ENCODE assay signal across 8 mouse cellular contexts in the genomic region with DNA sequence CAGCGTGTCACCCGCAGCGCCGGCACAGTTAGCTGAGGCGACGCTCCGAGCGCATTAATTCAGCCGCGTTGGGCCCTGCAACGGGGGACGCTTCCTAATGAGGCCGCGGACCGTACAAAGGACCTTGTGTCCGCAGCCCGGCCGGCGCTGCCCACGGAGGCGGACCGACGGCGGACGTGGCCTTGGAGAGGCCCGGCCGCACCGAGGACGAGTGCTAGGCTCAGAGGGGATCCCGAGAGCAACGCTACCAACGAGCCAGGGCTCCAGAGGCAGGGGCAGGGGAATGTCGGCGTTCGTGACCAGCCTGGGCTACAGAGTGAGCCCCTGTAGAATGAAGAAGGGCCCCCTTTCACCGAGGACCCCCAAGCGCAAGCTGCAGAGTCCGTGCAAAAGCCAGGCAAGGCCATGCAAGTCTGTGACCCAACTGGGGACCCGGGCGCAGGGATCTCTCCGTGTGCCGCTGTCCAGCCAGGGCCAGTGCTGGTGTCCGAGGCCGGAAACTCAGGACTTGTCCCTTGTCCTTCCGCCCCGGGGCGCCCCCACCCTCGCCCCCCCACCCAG. TPM values are rescaled to one million over a fixed set of nuclear protein-coding genes. Genes with fewer than 3 reads are reported as not detected.
DNase-seq lines count a peak whose midpoint lies in the region; ATAC-seq and TF ChIP-seq lines count a peak whose summit lies in the region.

No protein-coding gene starts in this region.

- peak overlapping the region; percentile 37 for H3K4me3 ChIP-seq in forebrain, embryonic 11.5 days (ENCODE audit: low read depth, low read length)
- peak overlapping the region; percentile 39 for H3K4me3 ChIP-seq in intestine, embryonic 15.5 days (replicated peaks)
- H3K4me3 ChIP-seq in liver, postnatal 0 days (ENCODE audit: low read depth, low read length) = peak overlapping the region; percentile 27

- in situ Hi-C loops in Patski (cut with MboI; ENCODE audit: low pct_unique_long_range_greater_than_20kb) = no loop called here

- peak; percentile 77; the same call in 1 of the 2 replicates for ATAC-seq in frontal cortex, adult (ENCODE audit: low TSS enrichment)
- peak; percentile 14 for ATAC-seq in Patski
- ATAC-seq in forebrain, embryonic 11.5 days (replicated peaks; ENCODE audit: low FRiP score) = peak; percentile 60
- ATAC-seq in intestine, embryonic 15.5 days = peak; percentile 54
- no peak for ATAC-seq in liver, postnatal 0 days

- H3K9ac ChIP-seq in forebrain, embryonic 11.5 days (ENCODE audit: low read length) = peak overlapping the region; percentile 78
- H3K9ac ChIP-seq in intestine, embryonic 15.5 days = peak overlapping the region; percentile 52
- H3K9ac ChIP-seq in liver, postnatal 0 days (replicated peaks) = no peak overlapping the region

- H3K36me3 ChIP-seq in forebrain, embryonic 11.5 days (ENCODE audit: control insufficient read depth, insufficient read depth, low read length) = no peaks in the 10 kb centered on the region; the same call in 1 of the 2 replicates
- 0 out of 2 replicates have a peak, but pooled peaks cover 4% of the 10 kb centered on the region for H3K36me3 ChIP-seq in intestine, embryonic 15.5 days
- no peaks in the 10 kb centered on the region for H3K36me3 ChIP-seq in liver, postnatal 0 days (replicated peaks; ENCODE audit: insufficient read depth, low read length)

- peaks cover 18% of the 10 kb centered on the region; the same call in 1 of the 2 replicates for H3K4me1 ChIP-seq in forebrain, embryonic 11.5 days (replicated peaks; ENCODE audit: control insufficient read depth, insufficient read depth, low read length)
- peaks cover 13% of the 10 kb centered on the region for H3K4me1 ChIP-seq in intestine, embryonic 15.5 days (replicated peaks)
- H3K4me1 ChIP-seq in liver, postnatal 0 days (ENCODE audit: insufficient read depth) = peaks cover 7% of the 10 kb centered on the region; the same call in 1 of the 2 replicates

- POLR2A ChIA-PET in Patski (lab: Charles Lee) = interaction anchor here (1.2 kb wide), 1 partner anchor 15 kb away, joined by 4 read pairs; no protein-coding TSS in a partner anchor

- H3K27ac ChIP-seq in forebrain, embryonic 11.5 days (ENCODE audit: low read depth, low read length) = peak overlapping the region; percentile 80
- no peak overlapping the region for H3K27ac ChIP-seq in intestine, embryonic 15.5 days
- H3K27ac ChIP-seq in liver, postnatal 0 days (ENCODE audit: low read depth) = no peak overlapping the region

- TF ChIP-seq CTCF in Patski (IDR thresholded peaks at IDR 0.05) = no peak
- TF ChIP-seq CTCF in liver, postnatal 0 days (IDR thresholded peaks at IDR 0.05; ENCODE audit: low read depth) = no peak

- H3K27me3 ChIP-seq in Patski = peaks cover 12% of the 10 kb centered on the region
- H3K27me3 ChIP-seq in forebrain, embryonic 11.5 days (ENCODE audit: control insufficient read depth, insufficient read depth, low read length) = peaks cover 2% of the 10 kb centered on the region; the same call in 1 of the 2 replicates
- peaks cover 30% of the 10 kb centered on the region for H3K27me3 ChIP-seq in intestine, embryonic 15.5 days (replicated peaks)
- H3K27me3 ChIP-seq in liver, postnatal 0 days (ENCODE audit: insufficient read depth, low read length) = peaks cover 66% of the 10 kb centered on the region

- CTCF ChIA-PET in Patski (lab: Charles Lee) = no interaction called here

- no peak for TF ChIP-seq EP300 in liver, postnatal 0 days (IDR thresholded peaks at IDR 0.05; ENCODE audit: low read depth)

- no peaks in the 10 kb centered on the region for H3K9me3 ChIP-seq in forebrain, embryonic 11.5 days (ENCODE audit: control insufficient read depth, low read length)
- H3K9me3 ChIP-seq in intestine, embryonic 15.5 days = no peaks in the 10 kb centered on the region
- H3K9me3 ChIP-seq in liver, postnatal 0 days (ENCODE audit: low read length) = no peaks in the 10 kb centered on the region

- under 1% methylated on average over 47 of the region's 48 CpGs for WGBS in forebrain, embryonic 11.5 days
- whole genome bisulfite sequencing in intestine, embryonic 15.5 days = under 1% methylated on average over 48 of the region's 48 CpGs
- WGBS in liver, postnatal 0 days (ENCODE audit: insufficient replicate concordance) = under 1% methylated on average over 43 of the region's 48 CpGs

- no peak for DNase-seq in frontal cortex, postnatal 36 days (ENCODE audit: low spot score in 2 of 2)
- DNase-seq in Patski (ENCODE audit: low read depth, low spot score) = no peak
- DNase-seq in forebrain, embryonic 11.5 days (ENCODE audit: low spot score) = peak; percentile 80
- DNase-seq in liver, postnatal 0 days = peak; percentile 48
- DNase-seq in right cerebral cortex, postnatal 14 days = peak; percentile 62
- no peak for DNase-seq in thymus, postnatal 25 days

- peak overlapping the region; percentile 86 for H3K4me2 ChIP-seq in forebrain, embryonic 11.5 days (ENCODE audit: low read depth, low read length, severe bottlenecking)
- peak overlapping the region; percentile 86 for H3K4me2 ChIP-seq in intestine, embryonic 15.5 days (replicated peaks)
- H3K4me2 ChIP-seq in liver, postnatal 0 days (ENCODE audit: low read depth, low read length) = peak overlapping the region; percentile 65

RNA-seq across cellular contexts. Expression of a gene that starts 11.3 kb away (rescaled TPM):
- 1.1 TPM for polyA plus RNA-seq in Patski (2021)
- 48.8 and 50.7 TPM in 2 replicates for polyA plus RNA-seq in forebrain, embryonic 11.5 days (2014; fragmentation: Nextera tagmentation; extraction: Ambion mirVana)
- 13.6 and 15.0 TPM in 2 replicates for polyA plus RNA-seq in intestine, embryonic 15.5 days (2015; fragmentation: Nextera tagmentation; extraction: Ambion mirVana)
- 0.15 and 0.18 TPM in 2 replicates for polyA plus RNA-seq in liver, postnatal 0 days (2015; fragmentation: Nextera tagmentation; extraction: Ambion mirVana)

RNA-seq across cellular contexts. Expression of a gene that starts 17.8 kb away (rescaled TPM):
- polyA plus RNA-seq in Patski (2021) = 7.9 TPM
- polyA plus RNA-seq in forebrain, embryonic 11.5 days (2014; fragmentation: Nextera tagmentation; extraction: Ambion mirVana) = 6.4 and 8.3 TPM in 2 replicates
- polyA plus RNA-seq in intestine, embryonic 15.5 days (2015; fragmentation: Nextera tagmentation; extraction: Ambion mirVana) = 22.9 and 25.1 TPM in 2 replicates
- polyA plus RNA-seq in liver, postnatal 0 days (2015; fragmentation: Nextera tagmentation; extraction: Ambion mirVana) = 6.7 and 6.8 TPM in 2 replicates

RNA-seq across cellular contexts. Expression of a gene that starts 24.8 kb away (rescaled TPM):
- 62.1 TPM for polyA plus RNA-seq in Patski (2021)
- 82.0 and 83.4 TPM in 2 replicates for polyA plus RNA-seq in forebrain, embryonic 11.5 days (2014; fragmentation: Nextera tagmentation; extraction: Ambion mirVana)
- polyA plus RNA-seq in intestine, embryonic 15.5 days (2015; fragmentation: Nextera tagmentation; extraction: Ambion mirVana) = 69.4 and 83.9 TPM in 2 replicates
- 87.0 and 93.3 TPM in 2 replicates for polyA plus RNA-seq in liver, postnatal 0 days (2015; fragmentation: Nextera tagmentation; extraction: Ambion mirVana)

RNA-seq across cellular contexts. Expression of a gene that starts 35.7 kb away (rescaled TPM):
- polyA plus RNA-seq in Patski (2021) = 41.4 TPM
- 75.6 and 79.4 TPM in 2 replicates for polyA plus RNA-seq in forebrain, embryonic 11.5 days (2014; fragmentation: Nextera tagmentation; extraction: Ambion mirVana)
- 53.0 and 55.2 TPM in 2 replicates for polyA plus RNA-seq in intestine, embryonic 15.5 days (2015; fragmentation: Nextera tagmentation; extraction: Ambion mirVana)
- polyA plus RNA-seq in liver, postnatal 0 days (2015; fragmentation: Nextera tagmentation; extraction: Ambion mirVana) = 9.8 and 13.3 TPM in 2 replicates

RNA-seq across cellular contexts. Expression of a gene that starts 42.5 kb away (rescaled TPM):
- 116 TPM for polyA plus RNA-seq in Patski (2021)
- polyA plus RNA-seq in forebrain, embryonic 11.5 days (2014; fragmentation: Nextera tagmentation; extraction: Ambion mirVana) = 58.3 and 66.4 TPM in 2 replicates
- polyA plus RNA-seq in intestine, embryonic 15.5 days (2015; fragmentation: Nextera tagmentation; extraction: Ambion mirVana) = 14.1 and 16.1 TPM in 2 replicates
- 3.0 and 4.3 TPM in 2 replicates for polyA plus RNA-seq in liver, postnatal 0 days (2015; fragmentation: Nextera tagmentation; extraction: Ambion mirVana)

Comparison
In these comparisons a context has a peak if more than half of its experiments do, and no peak if none do; other contexts are left out.
1. DNase-seq: peak in forebrain, embryonic 11.5 days (single experiment), liver, postnatal 0 days (single experiment) and right cerebral cortex, postnatal 14 days (single experiment); none in frontal cortex, postnatal 36 days (0 of 2), Patski (single experiment) and thymus, postnatal 25 days (single experiment).
2. Peak in every context shown above with its lines, with median percentiles within 50 percentile points of each other: H3K4me2 ChIP-seq and H3K4me3 ChIP-seq.